Mouse (Mus musculus) intestine, embryonic 16.5 days (tissue): Measurements from ENCODE around the gene Man2c1. TPM values are rescaled to one million over a fixed set of nuclear protein-coding genes. Genes with fewer than 3 reads are reported as not detected.

ENCODE experiments used
- polyA plus RNA-seq: library from polyadenylated mRNA; unstranded; fragments of >200 nt; fragmentation: Nextera tagmentation; extraction: Ambion mirVana; gene quantifications from 2 replicates; pipeline ENCODE4 v1.2.1, GENCODE M21; 2015

Man2c1 gene
- polyA plus RNA-seq, 1 experiment from 2014 or later, result 52.7 TPM

Other genes starting within 250 kb of the Man2c1 start
- gene Snx33, start 202.3 kb upstream of the Man2c1 start, polyA plus RNA-seq, result 4.8 and 5.2 TPM in 2 replicates
- gene Imp3, start 193.2 kb upstream of the Man2c1 start, polyA plus RNA-seq, result 60.9 and 67.2 TPM in 2 replicates
- gene Snupn, start 179.8 kb upstream of the Man2c1 start, polyA plus RNA-seq, result 12.3 and 12.4 TPM in 2 replicates
- gene Ptpn9, start 135.8 kb upstream of the Man2c1 start, polyA plus RNA-seq, result 8.0 and 8.7 TPM in 2 replicates
- gene Sin3a, start 58.6 kb upstream of the Man2c1 start, polyA plus RNA-seq, result 22.4 and 23.3 TPM in 2 replicates
- 8.6 TPM in 2 replicates for gene Neil1, start 17.6 kb downstream of the Man2c1 start, polyA plus RNA-seq
- 111 and 120 TPM in 2 replicates for gene Commd4, start 27.6 kb downstream of the Man2c1 start, polyA plus RNA-seq
- not detected in 2 replicates for gene Trcg1, start 105.9 kb downstream of the Man2c1 start, polyA plus RNA-seq
- 23.8 and 25.5 TPM in 2 replicates for gene 1700017B05Rik, start 131.9 kb downstream of the Man2c1 start, polyA plus RNA-seq